Mouse (Mus musculus): ENCODE measurements at regions not wholly inside any gene's neighbourhood (a gene's known extent, or its start where the extent isn't known, plus 50 kb on each side); places are given as distances from the start of the nearest gene placed in this dataset.
"Not testable (repeated sequence)": the region's sequence is repeated elsewhere in the genome, so short reads cannot be mapped to it uniquely, and the experiment has no call there.

DNA sequence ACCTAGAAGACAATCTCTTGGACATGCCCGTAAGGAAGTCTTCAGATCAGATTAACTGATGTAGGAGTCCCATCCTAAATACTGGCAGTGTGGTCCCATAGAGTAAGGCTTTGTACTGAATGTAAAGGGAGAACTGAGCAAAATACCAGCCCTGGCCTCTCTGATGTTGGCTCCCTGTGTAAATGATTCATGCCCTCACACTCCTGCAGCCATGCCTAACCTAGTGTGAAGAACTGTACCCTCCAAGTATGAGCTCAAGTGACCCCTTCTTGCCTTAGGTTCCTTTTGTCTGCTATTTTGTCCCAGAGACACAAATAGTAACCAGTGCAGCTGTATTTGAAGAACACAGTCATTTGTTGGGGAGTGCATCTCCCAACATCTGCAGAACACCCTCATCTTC is 342.4 kb upstream of the Cdh4 start:
- no peak for DNase-seq (ENCODE audit: low read depth, low spot score)

DNA sequence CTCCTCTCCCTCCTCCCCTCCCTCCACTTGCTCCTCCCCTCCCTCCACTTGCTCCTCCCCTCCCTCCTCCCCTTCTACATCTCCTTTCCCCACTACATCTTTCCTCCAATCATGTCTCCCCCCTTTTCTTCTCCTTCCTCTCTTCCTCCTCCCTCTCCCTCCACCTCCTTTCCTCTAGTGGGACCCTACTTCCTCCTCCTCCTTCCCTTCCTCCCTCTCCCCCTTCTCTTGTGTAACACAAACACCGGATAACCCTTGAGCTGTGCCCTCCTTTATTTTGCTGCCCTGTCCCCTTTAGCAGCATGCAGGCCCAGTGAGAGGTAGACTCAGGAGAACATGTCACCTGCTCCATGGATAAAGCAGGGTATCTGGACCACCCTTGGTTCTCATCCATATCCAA is 339.1 kb upstream of the Cdh4 start:
- DNase-seq (ENCODE audit: low read depth, low spot score): no peak

DNA sequence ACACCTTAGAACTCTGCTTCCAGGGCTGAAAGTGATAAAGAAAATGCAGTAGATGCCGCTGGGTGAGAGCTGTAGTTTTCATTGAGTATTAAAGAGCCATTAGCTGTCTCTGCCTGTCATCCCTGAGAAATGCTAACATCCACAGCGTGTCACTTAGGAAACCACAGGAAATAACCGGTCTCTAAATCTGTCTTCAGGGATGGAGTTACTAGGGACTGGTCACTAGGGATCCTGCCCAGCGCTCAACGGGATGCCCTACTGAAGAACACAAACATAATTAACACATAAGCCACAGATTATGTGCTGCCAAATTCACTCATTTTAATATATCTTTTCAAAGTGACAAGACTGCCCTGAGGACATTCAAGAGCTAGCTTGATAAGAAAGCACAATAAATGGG is 329.3 kb upstream of the Cdh4 start:
- no peak for DNase-seq (ENCODE audit: low read depth, low spot score)

DNA sequence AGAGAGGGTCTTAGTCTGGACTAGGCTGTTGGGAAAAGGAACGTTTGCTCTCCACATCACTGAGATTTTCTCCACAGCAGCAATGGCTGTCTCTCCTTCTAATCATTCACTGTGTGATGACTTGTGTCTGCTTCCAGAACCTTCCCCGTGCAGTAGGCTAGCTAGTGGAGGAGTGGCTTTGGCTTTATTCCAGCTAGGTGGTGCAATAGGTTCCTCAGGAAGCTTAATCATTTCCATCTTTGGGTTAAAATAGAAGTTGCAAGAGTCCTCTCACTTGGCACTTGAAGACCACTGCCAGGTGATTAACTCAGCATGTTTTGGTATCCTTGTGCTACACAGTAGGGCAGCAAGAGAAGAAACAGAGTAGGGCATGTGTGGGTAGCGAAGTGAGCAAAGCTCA is 314.2 kb upstream of the Cdh4 start:
- DNase-seq (ENCODE audit: low read depth, low spot score): no peak

DNA sequence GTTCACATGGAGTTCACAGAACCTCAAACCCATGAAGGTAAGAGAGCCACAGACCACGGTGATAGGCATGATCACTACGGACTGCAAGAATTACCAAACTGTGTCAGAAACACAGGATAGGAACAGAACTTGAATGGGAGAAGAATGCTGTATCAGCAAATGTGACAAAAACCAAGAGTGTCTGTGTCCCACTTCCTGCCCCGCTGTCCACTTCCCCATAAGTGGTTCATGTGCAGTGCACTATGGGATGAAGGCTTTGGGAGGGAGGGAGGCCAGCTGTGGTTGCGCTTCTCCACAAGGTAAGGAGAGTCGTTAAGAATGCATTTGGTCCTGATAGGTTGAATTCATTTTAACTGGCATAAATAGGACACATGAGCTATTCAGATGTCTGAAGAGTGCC is 313.8 kb upstream of the Cdh4 start:
- DNase-seq (ENCODE audit: low read depth, low spot score): no peak

DNA sequence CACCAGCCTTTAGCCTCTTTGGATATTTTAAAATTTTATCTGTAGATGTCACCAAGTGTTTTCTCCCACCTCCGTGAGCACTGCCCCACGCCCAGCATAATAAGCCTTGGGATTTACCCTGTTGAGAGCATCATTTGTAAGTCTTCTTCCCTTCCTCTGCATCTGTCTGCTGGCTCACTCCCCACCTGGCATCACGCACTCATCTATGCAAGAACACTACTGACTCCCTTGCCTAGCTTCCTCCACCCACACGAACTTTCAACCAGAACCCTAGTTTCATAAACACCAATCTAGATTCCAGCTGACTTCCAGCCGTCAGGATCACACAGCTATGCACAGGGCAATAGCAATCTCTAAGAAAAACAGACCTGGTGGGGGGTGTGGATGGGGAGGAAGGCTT is 311.2 kb upstream of the Cdh4 start:
- DNase-seq (ENCODE audit: low read depth, low spot score): no peak

DNA sequence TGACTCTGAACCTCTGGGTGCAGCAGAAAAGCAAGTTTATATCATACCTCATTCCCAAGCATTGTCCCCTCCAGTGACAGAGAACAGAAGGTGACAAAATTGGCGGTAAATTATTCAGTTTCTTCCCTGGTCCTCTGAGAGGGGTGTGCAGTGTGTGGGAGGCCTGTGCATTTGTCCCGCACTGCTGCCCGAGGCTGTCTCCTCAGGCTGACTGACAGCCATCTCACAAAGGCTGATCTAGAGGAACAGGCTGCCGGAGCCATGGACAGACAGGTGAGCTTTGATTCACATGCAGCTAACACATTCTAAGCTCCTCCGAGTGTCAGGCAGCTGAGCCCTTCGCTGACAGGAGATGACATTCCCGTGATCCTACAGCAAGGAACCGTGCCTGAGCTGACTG is 299.9 kb upstream of the Cdh4 start:
- DNase-seq (ENCODE audit: low read depth, low spot score): no peak

DNA sequence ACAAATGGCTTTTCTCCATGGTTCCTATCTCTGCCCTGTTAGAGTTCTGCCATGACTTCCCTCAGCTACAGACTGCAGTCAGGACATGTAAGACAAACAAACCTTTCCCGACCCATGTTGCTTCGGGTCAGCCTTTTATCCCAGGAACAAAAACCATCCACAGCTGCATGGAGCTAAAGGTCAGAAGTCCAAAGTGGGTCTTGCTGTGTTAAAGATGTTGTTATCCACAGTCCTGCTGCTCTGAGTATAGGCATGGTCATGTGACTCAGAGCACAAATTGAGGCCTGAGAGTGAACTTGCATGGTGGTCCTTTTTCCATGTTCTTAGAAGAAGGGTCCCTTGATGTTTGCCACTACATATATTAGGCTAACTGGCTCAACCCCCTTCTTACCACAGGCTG is 296.5 kb upstream of the Cdh4 start:
- no peak for DNase-seq (ENCODE audit: low read depth, low spot score)

DNA sequence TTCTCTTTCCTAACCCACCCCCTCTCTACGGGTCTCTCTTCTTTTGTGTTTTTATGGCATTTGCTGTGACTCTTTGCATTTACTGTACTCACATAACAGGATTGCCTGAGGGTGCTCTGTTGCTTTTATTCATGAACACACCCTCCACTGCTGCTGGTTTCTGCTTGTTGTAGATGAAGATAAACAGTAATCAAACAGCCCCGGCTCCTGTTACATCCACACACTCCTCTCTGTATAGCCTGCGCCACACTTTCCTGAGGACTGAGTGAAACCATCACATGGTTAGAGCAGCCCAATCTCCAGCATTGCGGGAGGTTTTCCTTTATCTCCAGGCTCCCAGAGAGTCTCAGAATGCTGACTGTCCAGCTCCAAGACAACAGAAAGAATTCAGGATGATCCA is 296.0 kb upstream of the Cdh4 start:
- no peak for DNase-seq (ENCODE audit: low read depth, low spot score)

DNA sequence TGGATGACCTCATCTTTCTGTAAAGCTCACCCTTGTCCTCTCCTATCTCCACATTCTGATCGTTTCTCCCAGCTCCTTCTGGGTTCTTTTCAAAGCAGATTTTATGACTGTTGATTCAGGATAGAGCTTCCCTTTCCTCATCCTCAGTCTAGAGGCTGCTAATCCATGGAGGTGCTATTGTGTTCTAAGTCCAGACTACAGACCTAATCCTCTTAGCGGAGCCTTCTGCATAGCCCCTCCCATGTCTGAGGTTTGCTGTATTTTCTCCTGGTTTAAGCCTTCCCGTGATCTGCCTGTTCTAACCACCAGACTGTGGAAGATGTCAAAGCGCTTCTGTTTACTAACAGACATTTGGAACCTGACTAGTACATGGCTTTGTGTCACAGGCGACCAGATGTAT is 294.0 kb upstream of the Cdh4 start:
- no peak for DNase-seq (ENCODE audit: low read depth, low spot score)

DNA sequence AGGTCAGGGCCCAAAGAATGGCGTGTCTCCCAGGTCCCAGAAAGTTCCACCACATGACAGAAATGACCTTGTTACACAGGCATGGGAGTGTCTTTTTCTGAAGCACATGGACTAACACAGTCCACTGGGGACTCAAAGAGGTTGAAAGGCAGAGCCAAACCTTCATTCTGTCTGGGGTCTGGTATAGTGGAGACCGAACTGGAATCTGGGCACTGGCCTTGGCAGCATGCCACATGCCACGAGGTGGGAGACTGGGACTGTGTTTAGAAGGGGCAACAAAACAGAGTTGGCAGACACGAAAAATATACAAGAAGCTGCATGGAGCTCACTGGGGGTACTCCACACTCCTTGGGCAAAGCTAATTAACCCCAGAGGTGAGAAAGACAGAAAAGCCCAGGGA is 293.6 kb upstream of the Cdh4 start:
- DNase-seq (ENCODE audit: low read depth, low spot score): no peak

DNA sequence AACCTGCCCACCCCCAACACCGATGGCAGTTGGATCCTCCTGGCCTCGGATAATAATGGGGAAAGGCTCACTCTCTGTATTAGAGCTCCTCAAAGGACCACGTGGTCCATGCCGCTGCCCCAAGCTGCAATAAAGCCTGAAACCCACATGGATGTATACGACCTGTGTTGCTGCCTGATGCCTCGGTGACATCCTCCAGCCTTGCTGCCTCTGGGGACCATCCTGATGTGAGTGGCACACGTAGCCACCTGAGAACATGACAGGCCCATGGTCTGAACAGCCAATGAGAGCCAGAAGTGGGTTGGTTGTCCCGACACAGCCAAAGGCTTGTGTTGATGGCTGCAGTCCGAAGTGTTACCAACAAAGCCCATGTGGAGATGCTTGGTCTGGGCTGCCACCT is 283.4 kb upstream of the Cdh4 start:
- DNase-seq (ENCODE audit: low read depth, low spot score): no peak

DNA sequence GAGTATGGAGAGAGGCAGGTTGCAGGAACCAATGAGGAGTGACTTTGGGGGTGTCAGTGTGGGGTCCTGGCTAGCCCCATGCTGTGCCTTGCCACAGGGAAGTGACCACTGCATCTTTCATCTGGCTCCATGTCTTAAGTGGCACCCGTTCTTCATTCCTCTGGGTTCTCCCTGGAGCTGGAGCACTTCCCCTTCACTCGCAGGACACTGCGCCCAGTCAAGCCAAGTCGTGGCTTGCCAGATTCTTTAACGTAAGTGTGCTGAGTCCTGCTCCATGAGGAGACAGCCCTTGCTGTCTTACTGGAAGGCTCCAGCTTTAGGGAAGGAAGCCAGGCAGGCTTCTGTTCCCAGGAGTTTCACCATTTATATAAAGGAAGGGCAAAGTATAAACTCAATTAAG is 279.1 kb upstream of the Cdh4 start:
- DNase-seq (ENCODE audit: low read depth, low spot score): no peak

DNA sequence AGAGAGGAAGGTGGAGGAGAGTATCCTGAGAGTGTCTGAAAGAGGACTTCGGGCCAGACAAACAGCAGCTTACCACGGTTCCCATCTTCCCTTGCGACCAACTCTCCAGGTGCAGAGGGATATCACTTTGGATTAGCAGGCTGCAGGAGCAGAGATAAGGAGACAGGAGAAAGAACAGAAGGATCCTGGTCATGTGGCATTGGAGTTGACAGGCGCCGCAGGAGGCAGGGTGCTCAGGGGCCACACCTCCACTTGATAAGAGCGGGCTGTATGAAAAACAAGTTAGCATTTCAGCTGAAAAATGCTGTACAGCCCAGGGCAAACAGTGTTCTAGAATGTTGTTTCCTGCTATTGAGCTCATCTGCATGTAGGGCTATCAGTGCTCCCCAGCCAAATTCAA is 272.1 kb upstream of the Cdh4 start:
- no peak for DNase-seq (ENCODE audit: low read depth, low spot score)

DNA sequence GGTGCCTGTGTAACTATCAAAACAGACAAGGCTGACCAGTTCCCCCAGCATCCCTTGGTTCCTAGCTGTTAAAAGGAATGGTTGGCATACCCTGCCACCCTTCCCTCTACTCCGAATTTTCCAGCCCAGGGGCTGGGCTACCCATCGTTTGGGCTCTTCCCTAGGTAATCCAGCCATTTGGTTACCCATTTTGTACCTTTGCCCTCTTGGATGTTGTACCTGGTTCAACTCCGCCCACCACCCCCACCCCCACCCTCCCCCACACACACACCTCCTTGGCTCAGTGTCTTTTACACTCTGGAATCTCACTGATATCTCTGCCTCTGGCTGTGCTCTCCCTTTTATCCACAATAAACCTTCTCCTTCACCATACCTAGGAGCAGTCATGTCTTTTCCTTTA is 271.6 kb upstream of the Cdh4 start:
- no peak for DNase-seq (ENCODE audit: low read depth, low spot score)

DNA sequence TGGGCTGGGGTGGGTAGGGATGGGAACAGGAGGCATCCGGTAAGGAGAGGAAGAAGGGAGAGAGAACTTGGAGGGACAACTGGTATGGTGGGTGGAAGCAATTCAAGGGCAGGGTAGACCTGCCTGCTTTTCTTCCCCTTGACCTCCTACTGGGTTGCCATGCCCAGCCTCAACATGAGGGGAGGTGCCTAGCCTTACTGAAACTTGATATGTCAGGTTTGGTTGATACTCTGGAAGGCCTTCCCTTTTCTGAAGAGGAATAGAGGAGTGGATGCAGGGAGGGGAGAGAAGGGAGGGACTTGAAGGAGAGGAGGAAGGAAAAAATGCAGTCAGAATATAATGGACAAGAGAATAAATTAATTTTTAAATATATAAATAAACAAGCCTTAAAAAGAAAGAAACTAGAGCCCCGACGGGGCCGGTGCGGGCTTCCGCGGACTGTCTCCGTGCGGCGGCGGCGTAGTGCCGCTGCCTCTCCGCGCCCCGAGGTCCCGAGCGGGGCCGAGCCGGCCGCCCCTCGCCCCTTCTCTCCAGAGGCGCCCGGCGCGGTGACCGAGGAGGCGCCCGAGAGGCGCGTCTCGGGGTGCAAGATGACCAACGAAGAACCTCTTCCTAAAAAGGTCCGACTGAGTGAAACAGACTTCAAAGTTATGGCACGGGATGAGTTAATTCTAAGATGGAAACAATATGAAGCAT is 265.2 kb upstream of the Cdh4 start:
- not testable (repeated sequence) for DNase-seq (ENCODE audit: low read depth, low spot score)

DNA sequence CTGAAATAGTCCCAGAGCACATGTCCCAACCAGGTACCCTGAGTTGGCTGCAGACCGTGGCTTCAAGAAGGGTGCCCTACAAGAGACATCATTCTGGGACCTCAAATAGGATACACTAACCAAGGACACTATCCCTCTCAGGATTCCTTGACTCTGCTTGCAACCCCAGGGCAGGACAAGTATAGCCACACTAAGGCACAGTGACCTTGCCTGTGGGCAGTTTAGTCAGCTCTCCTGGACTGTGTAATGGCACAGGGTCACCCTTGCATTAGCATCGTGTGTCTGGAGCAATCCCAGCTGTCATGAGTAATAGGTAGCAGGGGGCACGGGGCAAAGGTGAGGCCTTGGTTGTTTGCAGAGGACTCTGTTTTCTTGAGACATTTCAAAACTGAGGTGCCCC is 260.9 kb upstream of the Cdh4 start:
- no peak for DNase-seq (ENCODE audit: low read depth, low spot score)

DNA sequence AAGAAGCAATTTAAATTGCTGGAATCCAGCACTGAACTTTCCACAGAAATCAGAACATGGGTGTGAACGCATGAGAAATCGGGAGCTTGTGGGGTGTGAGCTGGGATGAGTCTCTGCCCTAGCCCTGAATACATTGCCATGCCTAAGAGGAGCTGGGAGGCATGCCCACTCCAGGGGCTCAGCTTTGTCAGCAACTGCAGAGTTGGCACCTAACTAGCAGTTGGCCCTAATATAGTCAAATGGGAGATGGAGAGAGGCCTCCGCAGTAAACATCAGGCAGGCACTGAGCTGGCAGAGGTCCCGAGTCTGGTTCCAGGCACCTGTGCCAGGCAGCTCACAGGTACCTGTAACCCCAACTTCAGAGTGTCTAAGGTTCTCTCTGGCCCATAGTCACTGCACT is 260.1 kb upstream of the Cdh4 start:
- no peak for DNase-seq (ENCODE audit: low read depth, low spot score)

DNA sequence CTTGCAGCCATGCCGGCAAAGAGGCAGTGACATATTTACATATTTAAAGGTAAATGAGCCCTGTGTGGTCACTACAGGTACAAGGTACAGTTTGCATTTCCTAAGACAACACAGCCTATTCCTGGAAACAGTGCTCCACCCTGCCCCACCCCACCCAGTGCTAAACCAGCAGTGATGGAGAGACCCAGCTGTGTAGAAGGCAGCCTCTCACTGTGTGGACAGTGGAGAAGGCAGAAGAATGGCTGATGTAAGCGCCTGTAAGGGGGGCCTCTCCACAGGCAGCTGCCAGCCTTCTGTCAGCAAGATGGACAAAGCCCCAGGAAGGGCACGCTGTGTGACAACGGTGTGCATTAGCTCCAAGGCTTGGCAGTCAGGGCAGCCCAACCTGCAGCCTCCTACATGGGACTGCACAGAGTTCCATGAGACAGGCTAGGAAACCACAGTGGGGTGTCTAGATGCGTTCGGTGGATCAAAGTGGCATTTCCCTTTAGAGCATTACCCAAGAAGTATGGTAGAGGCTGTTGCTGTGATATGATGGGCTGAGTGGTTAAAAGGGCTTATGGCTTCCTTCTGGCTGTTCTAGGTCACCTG is 249.2 kb upstream of the Cdh4 start:
- no peak for DNase-seq (ENCODE audit: low read depth, low spot score)

DNA sequence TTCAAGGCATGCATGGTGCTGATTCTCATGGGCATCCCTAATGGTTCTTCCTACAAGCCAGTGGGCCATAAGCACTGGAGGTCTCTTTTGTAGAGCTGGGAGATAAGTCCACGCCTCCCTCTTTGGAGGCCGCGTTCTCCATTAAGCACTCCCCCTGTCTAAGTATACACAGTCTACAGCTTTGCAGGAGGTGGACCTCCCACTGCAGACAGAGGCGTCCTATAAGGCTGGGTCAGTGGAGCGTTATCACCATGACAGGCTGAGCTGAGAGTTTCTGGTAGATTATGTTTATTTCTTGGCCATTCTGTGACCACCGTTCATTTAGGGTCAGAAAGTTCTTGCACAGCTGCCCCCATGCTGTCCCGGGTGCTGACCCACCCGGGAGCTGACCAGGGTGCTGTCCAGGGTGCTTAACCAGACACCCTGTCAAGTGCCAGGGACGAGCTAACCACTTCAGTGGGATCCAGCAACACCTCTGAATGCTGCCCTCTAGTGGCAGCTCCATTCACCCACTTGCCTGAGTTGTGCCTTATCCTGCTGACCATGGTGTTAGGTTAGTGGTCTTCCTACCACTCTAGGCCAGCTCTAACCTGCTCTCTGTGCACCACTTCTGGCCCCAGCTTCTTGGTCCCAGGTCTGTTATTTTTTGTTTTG is 248.6 kb upstream of the Cdh4 start:
- DNase-seq (ENCODE audit: low read depth, low spot score): no peak

DNA sequence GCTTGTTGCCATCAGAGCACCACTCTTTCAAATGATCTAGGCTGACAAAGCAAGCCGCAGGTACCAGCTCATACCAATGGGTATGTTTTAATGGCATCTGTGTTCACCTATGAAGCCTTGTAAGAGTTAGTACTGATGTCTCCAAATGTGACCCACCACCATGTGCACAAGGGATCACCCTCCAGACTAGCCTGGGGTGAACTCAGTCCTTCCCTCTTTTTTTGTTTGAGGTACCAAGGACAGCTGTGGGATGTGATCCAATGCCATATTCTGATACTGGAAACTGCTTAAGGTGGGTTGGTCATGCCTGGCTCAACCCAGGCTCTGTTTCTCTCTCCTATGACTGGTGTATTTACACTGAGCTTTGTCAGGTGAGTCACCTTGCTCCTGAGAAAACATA is 244.8 kb upstream of the Cdh4 start:
- DNase-seq (ENCODE audit: low read depth, low spot score): no peak

DNA sequence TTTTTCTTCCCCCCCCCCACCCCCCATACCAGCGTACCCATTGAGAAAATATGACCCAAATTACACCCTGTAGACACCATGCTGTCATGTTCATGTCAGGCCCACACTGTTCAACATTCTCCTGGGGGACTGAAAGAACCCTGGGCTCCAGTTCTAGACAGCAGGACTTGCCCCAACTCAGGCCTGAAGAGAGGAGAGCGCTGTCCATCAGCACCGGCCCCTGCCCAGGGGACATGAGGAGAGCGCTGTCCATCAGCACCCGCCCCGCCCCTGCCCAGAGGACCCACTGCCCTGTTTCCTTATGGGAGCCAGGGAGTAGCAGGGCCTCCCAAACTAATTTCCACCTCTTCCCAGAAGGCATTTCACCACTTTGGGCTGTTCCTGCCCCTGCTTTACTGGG is 241.7 kb upstream of the Cdh4 start:
- no peak for DNase-seq (ENCODE audit: low read depth, low spot score)

DNA sequence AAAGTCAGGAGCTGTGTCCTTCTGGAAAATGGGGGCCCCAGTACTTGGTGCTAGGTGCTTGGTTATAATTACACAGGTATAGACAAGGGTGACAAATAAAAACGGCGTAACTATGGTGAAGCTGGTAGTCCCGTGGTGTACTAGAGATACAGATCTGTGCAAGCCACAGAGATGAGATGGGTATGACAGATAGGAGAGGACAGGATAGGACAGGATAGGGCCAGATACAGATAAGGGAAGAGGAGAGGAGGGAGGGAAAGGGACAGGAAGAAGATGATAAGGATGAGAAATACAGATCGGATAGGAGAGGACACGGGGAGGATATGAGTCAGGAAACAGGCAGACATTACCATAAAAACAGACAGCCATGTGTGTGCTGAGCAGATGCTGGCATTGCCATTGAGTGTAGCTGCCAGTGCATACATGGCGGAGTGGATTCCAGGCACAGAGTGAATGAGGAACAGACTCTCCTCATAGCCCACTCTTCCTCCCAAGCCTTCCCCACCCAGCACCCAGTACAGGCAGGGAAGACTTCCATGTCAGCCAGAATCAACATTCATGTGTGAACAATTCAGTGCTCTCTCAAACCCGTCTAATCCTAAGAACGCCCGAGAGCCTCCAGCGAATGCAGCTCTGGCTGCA is 231.9 kb upstream of the Cdh4 start:
- no peak for DNase-seq (ENCODE audit: low read depth, low spot score)
